Mouse (Mus musculus) brain, embryonic 18.5 days (tissue): ENCODE measurements around the gene Zfp3.
"Not testable (repeated sequence)": the region's sequence is repeated elsewhere in the genome, so short reads cannot be mapped to it uniquely, and the experiment has no call there.

Experiments used
- DNase-seq: peaks from one replicate; pipeline ENCODE4 v3.0.0-alpha.2; 2012; ENCODE audit warnings: low read depth, low spot score

Zfp3 gene

GRCm38 (mm10) chr11:70755645-70756044 is 8.4 kb upstream of the Zfp3 start:
- no peak for DNase-seq

GRCm38 (mm10) chr11:70760446-70760845 is 3.6 kb upstream of the Zfp3 start:
- not testable (repeated sequence) for DNase-seq

DNA sequence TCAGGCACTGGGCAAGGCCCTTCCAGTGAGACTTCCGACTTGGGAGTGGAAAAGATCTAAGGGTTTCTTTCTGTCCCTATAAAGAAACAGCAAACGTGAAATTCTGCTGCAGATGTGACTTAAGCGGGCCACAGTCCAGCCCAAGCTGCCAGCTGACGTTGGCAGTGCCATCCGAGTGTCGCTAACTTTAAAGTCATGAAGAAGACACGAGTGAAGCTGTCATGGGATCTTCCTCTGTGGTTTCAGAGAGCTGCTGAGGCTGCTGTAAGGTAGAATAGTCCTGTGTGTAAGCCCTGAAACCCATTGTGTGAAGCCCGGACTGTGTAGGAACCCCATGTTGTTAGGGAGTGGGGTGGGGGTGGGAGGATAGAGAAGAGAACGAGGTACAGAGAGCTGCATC is 1.4 kb upstream of the Zfp3 start:
- no peak for DNase-seq

DNA sequence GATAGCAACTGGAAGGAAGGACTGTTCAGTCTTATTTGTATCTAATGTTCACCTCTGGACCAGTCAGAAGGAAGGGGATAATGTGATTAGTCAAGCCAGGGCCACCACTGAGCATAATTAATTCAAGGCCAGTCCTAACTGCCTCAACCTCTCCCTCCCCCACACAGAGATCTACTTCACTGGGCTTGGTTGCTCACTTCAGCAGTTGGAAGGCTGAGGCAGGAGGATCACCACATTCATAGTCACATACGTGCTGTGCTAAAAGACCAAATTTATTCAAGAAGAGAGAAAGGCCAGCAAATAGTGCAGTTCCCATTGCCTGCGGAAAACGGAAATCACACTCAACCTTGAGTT is 450 bp upstream of the Zfp3 start:
- no peak for DNase-seq

DNA sequence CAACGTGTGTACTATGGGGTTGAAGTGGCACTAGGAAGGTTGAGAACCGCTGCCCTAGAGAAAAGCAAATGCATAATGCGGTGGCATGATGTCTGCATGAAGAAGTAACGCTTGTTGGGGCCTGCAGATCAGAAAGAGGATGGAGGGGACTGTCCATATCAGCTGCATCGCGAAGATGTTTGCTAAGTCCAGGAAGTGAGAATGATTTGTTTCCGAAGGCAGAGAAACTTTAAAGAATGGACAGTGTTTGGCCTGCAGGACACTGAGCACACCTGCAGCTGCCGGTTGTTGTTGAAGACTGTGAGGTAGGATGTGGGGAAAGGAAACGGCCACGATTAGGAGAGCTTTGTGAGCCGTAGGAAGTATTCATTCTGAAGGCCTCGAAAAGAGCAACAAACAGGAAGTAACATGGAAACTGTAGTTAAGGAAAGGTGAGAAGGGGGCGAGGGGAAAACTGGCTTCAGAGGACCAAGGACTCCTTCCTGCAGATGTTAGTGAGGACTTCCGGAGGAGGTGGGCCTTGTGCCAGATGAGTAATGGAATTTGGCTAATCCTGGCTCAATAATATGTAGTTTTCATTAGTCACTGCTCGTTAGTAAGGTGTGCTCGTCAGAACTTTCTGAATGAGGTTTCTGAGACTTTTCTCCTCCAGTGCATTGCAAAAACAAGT is 1.9 kb downstream of the Zfp3 start:
- DNase-seq, result no peak

- no peak for DNase-seq
Measured at GRCm38 (mm10) chr11:70770804-70771203, 6.8 kb downstream of the Zfp3 start.

DNA sequence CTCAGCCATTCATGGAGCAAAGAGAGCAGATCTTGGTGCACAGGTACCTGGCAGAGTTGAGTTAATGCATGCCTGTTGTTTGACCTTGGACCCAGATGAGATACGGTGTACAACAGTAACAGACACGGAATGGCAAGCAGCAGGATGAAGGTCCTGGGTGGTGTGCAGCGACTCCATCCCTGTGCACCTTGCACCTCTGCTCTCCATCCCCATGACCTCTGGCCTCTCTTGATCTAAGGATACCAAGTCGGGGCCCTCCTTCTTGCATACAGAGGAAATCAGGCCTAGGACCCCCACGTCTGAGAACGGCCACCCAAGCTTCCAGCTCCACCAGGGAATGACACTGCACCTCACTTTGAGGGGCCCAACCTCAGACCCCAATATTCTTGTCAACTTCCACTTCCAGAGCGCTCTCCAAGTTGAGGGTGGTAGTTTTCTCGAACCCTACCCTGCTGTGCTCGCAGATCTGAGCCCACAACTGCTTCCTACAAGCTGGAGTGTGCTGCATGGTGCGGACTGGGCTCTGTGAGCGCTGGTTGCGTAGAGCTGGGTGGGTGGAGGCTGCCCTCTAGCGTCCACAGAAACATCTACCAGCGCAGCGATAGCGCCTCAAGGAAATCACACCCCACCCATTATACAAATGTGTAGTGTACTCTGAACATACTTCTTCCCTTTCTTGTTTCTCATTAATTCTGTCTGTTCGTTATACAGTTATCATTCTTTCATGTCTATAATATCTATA is 13.0 kb downstream of the Zfp3 start:
- DNase-seq, result no peak

GRCm38 (mm10) chr11:70777634-70778033 is 13.6 kb downstream of the Zfp3 start:
- DNase-seq, result no peak

DNA sequence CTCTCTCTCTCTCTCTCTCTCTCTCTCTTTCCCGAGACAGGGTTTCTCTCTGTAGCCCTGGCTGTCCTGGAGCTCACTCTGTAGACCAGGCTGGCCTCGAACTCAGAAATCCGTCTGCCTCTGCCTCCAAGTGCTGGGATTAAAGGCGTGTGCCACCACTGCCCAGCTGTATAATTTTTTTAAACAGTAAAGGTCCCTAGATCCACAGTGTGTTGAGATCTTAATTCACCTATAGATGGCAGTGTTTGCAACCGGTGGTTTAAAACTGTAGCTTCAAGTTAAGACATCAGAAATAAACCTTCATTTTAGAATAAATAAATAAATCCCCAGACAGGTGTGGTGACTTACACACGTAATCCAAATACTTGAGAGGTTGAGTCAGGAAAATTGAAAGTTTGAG is 14.0 kb downstream of the Zfp3 start:
- DNase-seq, result not testable (repeated sequence)

- DNase-seq, result no peak
Measured at GRCm38 (mm10) chr11:70785908-70786307, 21.9 kb downstream of the Zfp3 start.

DNA sequence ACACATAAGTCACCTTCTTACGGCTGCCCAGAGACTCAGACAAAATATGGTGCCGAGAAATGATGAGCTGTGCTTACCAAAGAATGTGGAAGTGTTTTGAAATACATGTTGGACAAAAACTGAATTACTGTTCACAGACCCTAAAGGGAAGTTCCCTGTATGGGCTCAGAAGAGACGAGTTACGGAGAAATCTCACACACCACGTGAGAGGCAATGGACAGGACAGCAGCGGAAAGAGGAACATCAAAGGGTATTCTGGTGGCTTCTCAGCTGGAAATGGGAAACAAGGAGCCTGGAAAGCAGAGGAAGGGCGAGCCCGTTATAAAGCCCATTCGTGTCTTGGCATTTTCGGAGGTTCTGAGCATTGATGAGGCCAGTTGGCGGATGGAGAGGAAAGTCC is 23.0 kb downstream of the Zfp3 start:
- no peak for DNase-seq

- no peak for DNase-seq
Measured at GRCm38 (mm10) chr11:70788972-70789655, 25.1 kb downstream of the Zfp3 start.

GRCm38 (mm10) chr11:70790426-70790825 is 26.4 kb downstream of the Zfp3 start:
- no peak for DNase-seq

DNA sequence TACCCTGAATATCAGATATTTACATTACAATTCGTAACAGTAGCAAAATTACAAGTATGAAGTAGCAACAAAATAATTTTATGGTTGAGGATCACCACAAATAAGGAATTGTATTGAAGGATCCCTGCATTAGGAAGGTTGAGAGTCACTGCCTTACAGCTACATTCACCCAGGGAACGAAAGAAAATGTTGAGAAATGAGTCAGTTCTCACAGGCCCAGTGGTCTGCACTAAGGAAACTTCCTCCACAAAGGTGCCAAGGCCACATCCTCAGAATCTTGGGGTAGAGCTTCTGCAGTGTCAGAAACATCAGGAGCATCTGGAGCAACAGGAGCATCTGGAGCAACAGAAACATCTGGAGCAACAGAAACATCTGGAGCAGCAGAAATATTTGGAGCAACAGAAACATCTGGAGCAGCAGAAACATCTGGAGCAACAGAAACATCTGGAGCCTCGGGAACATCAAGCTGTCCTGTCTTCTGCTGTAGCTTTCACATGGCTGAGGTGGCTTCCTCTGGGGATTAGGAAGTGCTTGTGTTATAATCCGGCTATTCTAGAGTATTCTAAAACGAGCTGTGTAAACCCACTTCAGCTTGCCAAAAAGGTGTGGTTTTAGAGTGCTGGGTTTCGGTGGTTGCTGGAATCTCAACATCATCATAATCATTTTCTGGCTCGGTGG is 27.0 kb downstream of the Zfp3 start:
- no peak for DNase-seq

- no peak for DNase-seq
Measured at GRCm38 (mm10) chr11:70791676-70792075, 27.7 kb downstream of the Zfp3 start.

- DNase-seq, result no peak
Measured at GRCm38 (mm10) chr11:70792409-70792808, 28.4 kb downstream of the Zfp3 start.

GRCm38 (mm10) chr11:70802208-70802864 is 38.3 kb downstream of the Zfp3 start:
- no peak for DNase-seq

DNA sequence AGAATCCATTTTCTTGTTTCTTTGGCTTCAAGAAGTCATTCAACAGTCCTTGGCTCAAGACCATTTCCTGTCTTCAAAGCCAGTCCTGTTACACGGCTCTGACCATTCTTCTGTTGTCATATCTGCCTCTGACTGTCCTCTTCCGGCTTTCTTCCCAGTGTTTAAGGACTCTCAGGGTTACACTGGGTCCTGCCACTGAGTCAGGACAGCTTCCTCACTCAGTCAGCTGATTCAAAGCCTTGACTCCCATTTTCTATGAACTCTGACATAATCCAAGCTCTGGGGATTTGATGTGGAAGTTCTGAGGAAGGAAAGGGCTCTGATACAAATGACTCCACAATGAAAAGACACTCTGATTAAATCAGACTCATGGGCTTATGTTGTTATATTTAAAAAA is 38.9 kb downstream of the Zfp3 start:
- no peak for DNase-seq

DNA sequence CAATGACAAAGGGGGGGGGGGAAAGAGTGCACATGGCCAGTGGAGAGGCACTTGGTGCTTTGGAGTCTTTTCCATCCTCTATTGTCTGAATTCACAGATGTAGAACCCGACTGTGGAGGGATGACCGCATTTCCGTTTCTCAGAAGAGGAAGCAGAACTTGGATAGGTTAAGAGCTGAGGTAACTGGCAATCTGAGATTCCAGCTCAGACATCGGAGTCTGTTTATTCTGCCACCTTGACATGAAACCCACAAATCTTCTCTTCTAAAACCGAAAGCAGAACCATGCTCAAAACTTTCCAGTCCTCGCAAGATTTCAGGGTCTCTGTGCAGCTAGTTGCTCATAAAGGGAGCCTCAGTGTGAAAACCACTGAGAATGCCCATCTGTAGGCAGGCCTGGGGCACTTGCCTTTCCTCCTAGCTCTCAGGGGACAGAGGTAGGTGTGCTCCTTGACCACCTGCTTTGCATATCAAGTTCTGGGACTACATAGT is 39.7 kb downstream of the Zfp3 start:
- no peak for DNase-seq

- no peak for DNase-seq
Measured at GRCm38 (mm10) chr11:70804395-70804794, 40.4 kb downstream of the Zfp3 start.

- no peak for DNase-seq
Measured at GRCm38 (mm10) chr11:70805641-70806175, 41.7 kb downstream of the Zfp3 start.
